Mouse (Mus musculus) cortical plate, adult 2 months (tissue): ENCODE data around the gene Tmc3.

Experiments used
- CTCF ChIP-seq: fragments of 200-500 bp; IDR thresholded peaks from 2 replicates; pipeline ENCODE4 v1.5.1; 2011; ENCODE audit warnings: mild to moderate bottlenecking, control low read depth, low read length; ENCODE audit not compliant: insufficient read depth; ENCODE audit errors: extremely low read depth
- POLR2A ChIP-seq: fragments of 200-500 bp; IDR thresholded peaks from 2 replicates; pipeline ENCODE4 v1.6.1; 2011; ENCODE audit warnings: mild to moderate bottlenecking, low read length, control low read depth; ENCODE audit not compliant: insufficient read depth; ENCODE audit errors: extremely low read depth

DNA sequence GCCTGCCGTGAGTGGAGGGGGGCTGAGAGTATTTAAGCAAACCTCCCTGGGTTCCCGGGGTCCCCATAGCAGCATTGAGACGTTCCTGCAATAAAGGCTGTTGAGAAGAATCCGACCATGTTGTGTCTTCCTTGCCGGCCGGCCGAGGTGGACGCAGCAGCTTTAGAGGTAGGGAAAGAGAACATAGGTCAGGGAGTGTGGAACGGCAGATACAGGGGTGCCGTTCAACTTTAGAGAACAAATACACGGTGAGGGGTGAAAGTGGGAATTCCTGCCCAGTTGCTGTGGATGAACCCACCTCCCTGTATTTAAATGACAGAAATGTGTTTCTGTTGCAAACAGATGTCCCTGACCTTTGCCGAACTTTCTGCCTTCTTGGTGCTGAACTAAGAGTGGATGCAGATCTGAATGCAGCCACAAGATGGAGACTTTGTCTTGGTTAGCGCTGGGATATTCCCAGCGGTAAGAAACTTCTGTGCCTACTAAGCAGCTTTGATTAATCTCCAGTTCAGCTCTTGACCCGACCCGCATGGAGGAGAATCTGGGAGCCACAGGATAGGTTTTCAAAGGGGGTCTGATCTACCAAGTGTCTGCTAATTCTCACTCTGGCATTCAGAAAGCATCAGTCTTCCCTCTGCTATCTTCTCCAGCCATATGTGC lies 16.8 kb upstream of the Tmc3 start:
- TF ChIP-seq POLR2A: no peak
- peak; percentile 86 for TF ChIP-seq CTCF
